Mouse (Mus musculus) forebrain, embryonic 15.5 days (tissue): ENCODE measurements around the gene Ccl27a. TPM values are rescaled to one million over a fixed set of nuclear protein-coding genes. Genes with fewer than 3 reads are reported as not detected.

Experiments used
- polyA plus RNA-seq: library from polyadenylated mRNA; unstranded; fragments of >200 nt; fragmentation: Nextera tagmentation; extraction: Ambion mirVana; gene quantifications from 2 replicates; pipeline ENCODE4 v1.2.1, GENCODE M21; 2015

The Ccl27a gene
- polyA plus RNA-seq, 1 experiment from 2014 or later: 213 TPM

Other genes starting within 250 kb of the Ccl27a start
- gene Fam219a, start 204.7 kb downstream of the Ccl27a start, polyA plus RNA-seq: 14.3 and 14.7 TPM in 2 replicates
- gene Dnaic1, start 204.5 kb downstream of the Ccl27a start, polyA plus RNA-seq: 2.0 TPM in 2 replicates
- 58.3 and 66.4 TPM in 2 replicates for gene Enho, start 133.9 kb downstream of the Ccl27a start, polyA plus RNA-seq
- gene Cntfr, start 77.2 kb downstream of the Ccl27a start, polyA plus RNA-seq: 15.8 and 16.6 TPM in 2 replicates
- gene Il11ra1, start 74.3 kb downstream of the Ccl27a start, polyA plus RNA-seq: 23.8 and 26.4 TPM in 2 replicates
- gene Rpp25l, start 60.7 kb downstream of the Ccl27a start, polyA plus RNA-seq: 58.0 and 70.0 TPM in 2 replicates
- 304 and 307 TPM in 2 replicates for gene Dctn3, start 51.1 kb downstream of the Ccl27a start, polyA plus RNA-seq
- gene Arid3c, start 43.1 kb downstream of the Ccl27a start, polyA plus RNA-seq: 0.13 and 0.18 TPM in 2 replicates
- 22.7 and 23.5 TPM in 2 replicates for gene Galt, start 19.0 kb downstream of the Ccl27a start, polyA plus RNA-seq
- gene Sigmar1, start 18.1 kb downstream of the Ccl27a start, polyA plus RNA-seq: 46.3 and 46.5 TPM in 2 replicates
- gene Gm21541, start 129.4 kb upstream of the Ccl27a start, polyA plus RNA-seq: not detected in 2 replicates
- gene Gm20878, start 167.3 kb upstream of the Ccl27a start, polyA plus RNA-seq: 9.8 and 11.2 TPM in 2 replicates
- gene Fam205a4, start 191.8 kb upstream of the Ccl27a start, polyA plus RNA-seq: 0.40 and 0.60 TPM in 2 replicates